Mouse (Mus musculus): ENCODE results near the gene Fbxo22. TPM values are rescaled to one million over a fixed set of nuclear protein-coding genes. Genes with fewer than 3 reads are reported as not detected.
"Not testable (repeated sequence)": the region's sequence is repeated elsewhere in the genome, so short reads cannot be mapped to it uniquely, and the experiment has no call there.

Gene Fbxo22
- total and polyA plus RNA-seq, 3 experiments, result 25.7 to 28.4 TPM; not detected in 1

- TF ChIP-seq MEF2A (IDR thresholded peaks at IDR 0.05; ENCODE audit: extremely low read depth, insufficient replicate concordance, low read depth, low read length, poor library complexity, severe bottlenecking) (no peak), ZC3H11A (IDR thresholded peaks at IDR 0.05; ENCODE audit: low read depth, low read length) (no peak), SMC3 (IDR thresholded peaks at IDR 0.05; ENCODE audit: low read depth, low read length) (no peak), CHD2 (IDR thresholded peaks at IDR 0.05; ENCODE audit: low read length) (no peak), USF2 (IDR thresholded peaks at IDR 0.05; ENCODE audit: borderline replicate concordance in 1 of 2, insufficient read depth in 1 of 2, low read depth in 1 of 2, low read length in 2 of 2) (no peak), NRF1 (IDR thresholded peaks at IDR 0.05; ENCODE audit: insufficient read depth, low read depth, low read length, poor library complexity, severe bottlenecking) (no peak), POLR2A (IDR thresholded peaks at IDR 0.05; ENCODE audit: control insufficient read depth in 1 of 2, insufficient read depth in 1 of 2, low read depth in 1 of 2, low read length in 2 of 2, poor library complexity in 1 of 2) (no peak), POLR2AphosphoS5 (IDR thresholded peaks at IDR 0.05; ENCODE audit: borderline replicate concordance, low read depth, low read length) (no peak), KAT2A (conservative IDR thresholded peaks at IDR 0.05; ENCODE audit: low read depth, low read length) (no peak), ELF1 (IDR thresholded peaks at IDR 0.05; ENCODE audit: low read depth, low read length) (no peak), E2F4 (IDR thresholded peaks at IDR 0.05; ENCODE audit: borderline replicate concordance, low read depth, low read length) (no peak), GABPA (IDR thresholded peaks at IDR 0.05; ENCODE audit: low read depth, low read length) (no peak), USF1 (IDR thresholded peaks at IDR 0.05; ENCODE audit: low read depth, low read length) (no peak)
These were observed 35.4 kb downstream of the Fbxo22 start (continued) for GRCm38 (mm10) chr9:55244079-55244478.

- not testable (repeated sequence) for H3K9ac ChIP-seq (ENCODE audit: control insufficient read depth, low read depth, low read length, poor library complexity, severe bottlenecking); H3K4me1 ChIP-seq (ENCODE audit: control insufficient read depth in 1 of 2, insufficient read depth in 2 of 2, low read length in 2 of 2); H3K79me2 ChIP-seq (ENCODE audit: control insufficient read depth, insufficient read depth, low read length, poor library complexity); H3K27me3 ChIP-seq (ENCODE audit: control insufficient read depth in 1 of 2, insufficient read depth in 2 of 2, low read length in 2 of 2); H3K4me3 ChIP-seq (ENCODE audit: control insufficient read depth in 1 of 2, insufficient read depth in 1 of 2, low read depth in 2 of 2, low read length in 2 of 2); H3K9me3 ChIP-seq (replicated peaks; ENCODE audit: insufficient read depth, low read length); H3K27ac ChIP-seq (ENCODE audit: control insufficient read depth, low read depth, low read length); DNase-seq (ENCODE audit: low read depth, low spot score); H3K36me3 ChIP-seq (ENCODE audit: control insufficient read depth in 1 of 2, insufficient read depth in 2 of 2, low read length in 2 of 2)
These were observed 36.5 kb downstream of the Fbxo22 start for GRCm38 (mm10) chr9:55245057-55245750.

- no peaks in the 10 kb centered on the region for H3K79me2 ChIP-seq (ENCODE audit: control insufficient read depth, insufficient read depth, low read length, poor library complexity)
- peaks cover 0 to 2% of the 10 kb centered on the region in 2 experiments; a peak in 2 of 4 replicates for H3K36me3 ChIP-seq (ENCODE audit: control insufficient read depth in 1 of 2, insufficient read depth in 2 of 2, low read length in 2 of 2)
- H3K9me3 ChIP-seq (replicated peaks; ENCODE audit: insufficient read depth, low read length), result no peaks in the 10 kb centered on the region
- H3K27ac ChIP-seq (ENCODE audit: control insufficient read depth, low read depth, low read length), result no peak overlapping the region
- 0 out of 4 replicates have a peak, but pooled peaks cover 0 to 5% of the 10 kb centered on the region in 2 experiments for H3K4me1 ChIP-seq (ENCODE audit: control insufficient read depth in 1 of 2, insufficient read depth in 2 of 2, low read length in 2 of 2)
- no peaks in the 10 kb centered on the region; a peak in 1 of 4 replicates for H3K27me3 ChIP-seq (ENCODE audit: control insufficient read depth in 1 of 2, insufficient read depth in 2 of 2, low read length in 2 of 2)
- DNase-seq (ENCODE audit: low read depth, low spot score), result no peak
- no peak overlapping the region for H3K4me3 ChIP-seq (ENCODE audit: control insufficient read depth in 1 of 2, insufficient read depth in 1 of 2, low read depth in 2 of 2, low read length in 2 of 2)
- TF ChIP-seq GATA1 (IDR thresholded peaks at IDR 0.05; ENCODE audit: low read depth, low read length), result no peak
- no peak for TF ChIP-seq RAD21 (IDR thresholded peaks at IDR 0.05; ENCODE audit: low read depth, low read length)
- TF ChIP-seq RCOR1 (IDR thresholded peaks at IDR 0.05; ENCODE audit: low read depth, low read length), result no peak
- TF ChIP-seq UBTF (IDR thresholded peaks at IDR 0.05; ENCODE audit: borderline replicate concordance, insufficient read depth, low read depth, low read length), result no peak
- TF ChIP-seq HCFC1 (IDR thresholded peaks at IDR 0.05; ENCODE audit: low read depth, low read length), result no peak
- TF ChIP-seq ZMIZ1 (IDR thresholded peaks at IDR 0.05; ENCODE audit: low read depth, low read length), result no peak
- no peak for TF ChIP-seq CHD1 (IDR thresholded peaks at IDR 0.05; ENCODE audit: low read depth, low read length)
- no peak for TF ChIP-seq MAZ (IDR thresholded peaks at IDR 0.05; ENCODE audit: low read depth, low read length)
- no peak for TF ChIP-seq MAX (IDR thresholded peaks at IDR 0.05; ENCODE audit: low read length)
- TF ChIP-seq POLR2AphosphoS5 (IDR thresholded peaks at IDR 0.05; ENCODE audit: borderline replicate concordance, low read depth, low read length), result no peak
- TF ChIP-seq ZKSCAN1 (IDR thresholded peaks at IDR 0.05; ENCODE audit: low read depth, low read length), result no peak
- TF ChIP-seq POLR2AphosphoS2 (IDR thresholded peaks at IDR 0.05; ENCODE audit: low read length), result no peak
- H3K9ac ChIP-seq (ENCODE audit: control insufficient read depth, low read depth, low read length, poor library complexity, severe bottlenecking), result no peak overlapping the region
These were observed 37.7 kb downstream of the Fbxo22 start for GRCm38 (mm10) chr9:55246440-55246839.

Data from MEL (cell line).